Mouse (Mus musculus): ENCODE data around the gene Wfikkn2.

- no peak for TF ChIP-seq CTCF (IDR thresholded peaks at IDR 0.05; ENCODE audit: low read depth, low read length)
- no peak for TF ChIP-seq POLR2A (IDR thresholded peaks at IDR 0.05; ENCODE audit: insufficient read depth, low read length)
These were observed 32.8 kb downstream of the Wfikkn2 start for GRCm38 (mm10) chr11:94212997-94213396.
